Mouse (Mus musculus) testis, adult 2 months (tissue): ENCODE measurements around the gene Tenm4. TPM values are rescaled to one million over a fixed set of nuclear protein-coding genes. Genes with fewer than 3 reads are reported as not detected.

Experiments used
- H3K27ac ChIP-seq: fragments of 200-500 bp; 2 replicates; pipeline ENCODE4 v1.5.1; 2012; ENCODE audit warnings: low read depth, low read length; ENCODE audit not compliant: control insufficient read depth, insufficient read depth
- H3K27me3 ChIP-seq: fragments of 200-500 bp; 2 replicates; pipeline ENCODE4 v1.6.1; 2012; ENCODE audit warnings: mild to moderate bottlenecking, low read length, moderate library complexity; ENCODE audit not compliant: control insufficient read depth, insufficient read depth
- H3K36me3 ChIP-seq: fragments of 200-500 bp; 2 replicates; pipeline ENCODE4 v1.6.1; 2012; ENCODE audit warnings: mild to moderate bottlenecking, low read length; ENCODE audit not compliant: control insufficient read depth, insufficient read depth
- H3K4me1 ChIP-seq: fragments of 200-500 bp; 2 replicates; pipeline ENCODE4 v1.6.1; 2012; ENCODE audit warnings: low read length; ENCODE audit not compliant: control insufficient read depth, insufficient read depth
- H3K4me3 ChIP-seq: fragments of 200-500 bp; 2 replicates; pipeline ENCODE4 v1.5.1; 2012; ENCODE audit warnings: low read depth, mild to moderate bottlenecking, low read length, moderate library complexity, mixed read lengths; ENCODE audit not compliant: control insufficient read depth
- CTCF ChIP-seq: fragments of 200-500 bp; IDR thresholded peaks from 2 replicates; pipeline ENCODE4 v1.5.1; 2012; ENCODE audit warnings: low read depth, mild to moderate bottlenecking, inconsistent platforms, low read length, moderate library complexity; ENCODE audit not compliant: control insufficient read depth, insufficient read depth, insufficient replicate concordance
- POLR2A ChIP-seq: fragments of 200-500 bp; IDR thresholded peaks from 2 replicates; pipeline ENCODE4 v1.6.1; 2012; ENCODE audit warnings: low read depth, mild to moderate bottlenecking, inconsistent platforms, low read length, moderate library complexity; ENCODE audit not compliant: control insufficient read depth
- polyA plus RNA-seq: library from polyadenylated mRNA; depleted of rRNA; stranded (reverse); fragments of >200 nt; gene quantifications from 2 replicates; pipeline ENCODE4 v1.2.3, GENCODE M21; 2012

Tenm4 gene
- polyA plus RNA-seq, 1 experiment: 2.3 TPM

DNA sequence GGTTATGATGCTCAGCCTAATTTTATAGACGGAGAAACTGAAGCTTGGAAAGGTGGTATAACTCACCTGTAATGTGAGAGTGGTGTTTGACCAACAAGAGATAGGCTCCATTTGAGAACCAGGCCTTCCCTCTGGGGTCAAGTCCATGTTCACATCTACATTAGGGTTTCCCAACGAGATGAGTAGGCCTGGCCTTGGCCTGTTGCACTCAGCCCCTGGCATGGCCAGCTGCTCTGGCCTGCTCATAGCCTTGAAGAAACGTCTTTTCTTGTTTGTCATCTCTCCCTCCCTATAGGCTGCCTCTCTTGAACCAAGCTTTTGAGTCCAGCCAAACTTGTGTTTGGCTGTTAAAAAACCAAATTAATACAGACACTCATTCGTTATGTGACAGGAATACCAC lies 668.5 kb downstream of the Tenm4 start:
- no peaks in the 10 kb centered on the region for H3K4me1 ChIP-seq
- no peaks in the 10 kb centered on the region for H3K27me3 ChIP-seq
- H3K36me3 ChIP-seq: no peaks in the 10 kb centered on the region
- no peak overlapping the region for H3K4me3 ChIP-seq
- H3K27ac ChIP-seq: no peak overlapping the region
- no peak for TF ChIP-seq POLR2A
- no peak for TF ChIP-seq CTCF

DNA sequence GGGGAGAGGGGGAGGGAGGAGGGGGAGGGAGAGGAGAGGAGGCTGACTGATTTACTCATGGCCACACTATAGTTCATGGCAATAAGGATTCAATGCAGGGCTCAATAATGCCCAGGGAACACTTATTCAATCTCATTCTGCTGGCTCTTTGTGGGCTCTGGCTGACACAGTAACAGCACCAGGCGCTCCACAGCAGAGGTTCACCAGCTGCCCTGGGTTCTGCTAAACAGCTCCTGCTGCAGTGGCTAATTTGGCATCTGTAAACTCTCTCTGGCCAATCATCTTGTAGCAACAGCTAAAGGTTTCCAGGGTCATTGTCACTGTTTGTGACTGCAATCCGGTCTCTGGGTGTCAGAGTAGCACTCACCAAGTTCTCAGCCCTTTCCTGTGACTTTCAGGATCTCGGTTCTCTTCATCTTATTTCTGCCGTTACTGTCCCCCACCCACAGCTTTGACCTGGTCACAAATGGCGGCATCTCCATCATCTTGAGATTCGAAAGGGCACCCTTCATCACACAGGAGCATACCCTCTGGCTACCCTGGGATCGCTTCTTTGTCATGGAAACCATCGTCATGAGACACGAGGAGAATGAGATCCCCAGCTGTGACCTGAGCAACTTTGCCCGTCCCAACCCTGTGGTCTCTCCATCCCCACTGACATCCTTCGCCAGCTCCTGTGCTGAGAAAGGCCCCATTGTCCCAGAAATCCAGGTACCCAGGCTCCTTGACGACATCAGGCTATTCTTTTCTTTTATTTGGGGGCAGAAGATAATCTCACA lies 671.6 kb downstream of the Tenm4 start:
- no peaks in the 10 kb centered on the region for H3K36me3 ChIP-seq
- H3K27ac ChIP-seq: no peak overlapping the region
- H3K27me3 ChIP-seq: no peaks in the 10 kb centered on the region

DNA sequence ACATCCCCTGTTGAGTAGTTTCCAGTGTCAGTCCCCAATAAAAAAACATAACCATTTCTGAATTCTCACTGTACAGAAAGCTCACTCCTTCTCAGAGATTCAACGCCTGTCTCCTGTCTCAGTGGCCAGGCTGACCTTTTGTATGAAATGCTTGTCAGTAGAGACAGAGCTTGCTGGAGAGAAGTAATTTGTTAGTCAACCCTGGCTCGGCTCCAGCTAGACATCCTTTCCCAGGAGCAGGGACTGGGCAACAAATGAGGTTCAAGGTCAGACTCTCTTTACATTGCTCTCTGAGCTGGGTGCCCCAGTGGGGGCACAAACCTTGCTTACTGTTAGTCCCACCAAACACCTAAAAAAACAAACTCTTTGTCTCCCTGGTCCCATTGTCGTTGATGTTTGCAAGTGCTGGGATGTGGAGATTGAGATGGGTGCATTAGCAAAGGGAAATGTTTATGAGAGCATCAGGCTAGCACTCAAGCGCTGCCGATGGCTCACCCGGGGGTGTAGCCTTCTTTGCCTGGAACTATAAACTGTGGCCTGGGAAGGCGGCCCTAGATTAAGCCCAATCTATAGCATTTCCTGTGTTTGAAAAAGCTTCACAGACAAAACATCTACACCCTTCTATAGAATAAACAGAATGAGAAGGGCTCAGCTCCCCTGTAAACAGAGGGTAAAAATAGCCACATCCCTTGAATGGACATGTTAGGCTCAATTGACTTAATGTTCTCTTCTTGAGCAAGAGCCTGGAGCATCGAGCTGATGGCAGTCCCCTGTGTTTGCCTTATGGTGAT lies 673.3 kb downstream of the Tenm4 start:
- TF ChIP-seq CTCF: no peak
- H3K27ac ChIP-seq: no peak overlapping the region
- no peaks in the 10 kb centered on the region for H3K27me3 ChIP-seq
- no peaks in the 10 kb centered on the region for H3K36me3 ChIP-seq
- H3K4me3 ChIP-seq: no peak overlapping the region
- H3K4me1 ChIP-seq: no peaks in the 10 kb centered on the region

More for the DNA sequence above, 671.6 kb downstream of the Tenm4 start:
- H3K4me1 ChIP-seq: no peaks in the 10 kb centered on the region
- H3K4me3 ChIP-seq: no peak overlapping the region
- TF ChIP-seq CTCF (no peak), POLR2A (no peak)

DNA sequence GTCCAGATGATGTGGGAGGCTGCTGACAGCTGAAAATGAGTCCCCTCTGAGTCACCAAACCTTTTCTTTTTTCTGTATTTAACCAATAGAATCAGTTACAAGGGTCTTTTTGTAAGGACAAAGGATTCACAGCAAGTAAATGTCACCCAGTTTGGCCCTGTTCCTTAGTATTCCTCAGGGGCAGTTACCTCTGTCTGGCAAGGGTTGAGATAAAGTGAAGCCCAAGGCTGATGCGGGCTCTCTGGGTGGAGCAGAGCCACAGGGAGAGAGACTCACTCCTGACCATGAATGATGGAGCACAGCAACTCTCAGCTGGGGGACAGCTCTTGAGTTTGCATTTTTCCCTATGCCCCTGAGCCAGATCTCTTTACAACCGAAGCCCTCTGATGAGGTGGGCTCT lies 681.7 kb downstream of the Tenm4 start:
- Histone ChIP-seq H3K27ac (no peak overlapping the region), H3K4me3 (no peak overlapping the region), H3K4me1 (no peaks in the 10 kb centered on the region), H3K36me3 (no peaks in the 10 kb centered on the region), H3K27me3 (no peaks in the 10 kb centered on the region)
- no peak for TF ChIP-seq CTCF
- TF ChIP-seq POLR2A: no peak

DNA sequence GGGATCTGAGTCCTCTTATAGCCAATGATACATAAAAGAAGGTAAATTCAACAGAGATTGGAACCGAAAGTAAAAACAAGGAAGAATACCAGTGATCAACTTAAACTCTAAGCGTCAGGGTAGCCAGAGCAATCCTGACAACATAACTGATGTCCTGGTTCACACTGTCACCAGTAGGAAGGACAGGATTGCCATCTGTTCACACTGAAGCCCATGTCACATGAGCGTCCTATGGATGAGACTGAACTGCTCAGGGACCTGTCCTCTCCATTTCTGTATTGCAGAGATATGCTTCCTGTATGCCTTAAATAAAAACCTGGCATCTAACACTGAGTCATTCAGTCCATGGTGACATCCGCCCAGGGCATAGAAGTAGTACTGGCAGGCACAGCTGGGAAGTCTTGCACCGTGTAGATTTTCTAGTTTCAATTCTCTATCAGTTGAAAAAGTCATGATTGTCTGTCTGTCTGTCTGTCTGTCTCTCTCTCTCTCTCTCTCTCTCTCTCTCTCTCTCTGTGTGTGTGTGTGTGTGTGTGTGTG lies 684.9 kb downstream of the Tenm4 start:
- Histone ChIP-seq H3K36me3 (no peaks in the 10 kb centered on the region), H3K4me1 (no peaks in the 10 kb centered on the region), H3K27me3 (no peaks in the 10 kb centered on the region), H3K4me3 (no peak overlapping the region), H3K27ac (no peak overlapping the region)
- TF ChIP-seq POLR2A (no peak), CTCF (no peak)

DNA sequence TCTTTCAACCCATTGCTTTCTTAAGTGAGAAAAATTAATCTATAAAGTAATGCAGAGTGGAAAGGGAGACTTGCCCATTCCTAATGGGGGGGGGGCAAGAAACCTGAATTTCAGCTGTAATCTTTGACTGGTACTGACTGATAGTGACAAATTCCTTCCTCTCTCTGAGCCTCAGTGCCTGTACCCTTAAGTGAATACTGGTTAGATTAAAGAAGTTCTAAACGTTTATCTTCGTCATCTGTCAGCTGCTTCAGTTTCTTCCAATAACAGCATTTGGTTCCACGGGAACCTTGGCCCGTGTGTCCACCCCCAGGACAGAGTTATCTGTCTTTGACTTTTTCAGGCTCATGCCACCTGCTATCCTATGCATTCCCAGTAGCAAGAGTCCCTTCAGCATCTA lies 685.5 kb downstream of the Tenm4 start:
- Histone ChIP-seq H3K4me1 (no peaks in the 10 kb centered on the region), H3K36me3 (no peaks in the 10 kb centered on the region), H3K27ac (no peak overlapping the region), H3K27me3 (no peaks in the 10 kb centered on the region), H3K4me3 (no peak overlapping the region)
- TF ChIP-seq CTCF (no peak), POLR2A (no peak)

DNA sequence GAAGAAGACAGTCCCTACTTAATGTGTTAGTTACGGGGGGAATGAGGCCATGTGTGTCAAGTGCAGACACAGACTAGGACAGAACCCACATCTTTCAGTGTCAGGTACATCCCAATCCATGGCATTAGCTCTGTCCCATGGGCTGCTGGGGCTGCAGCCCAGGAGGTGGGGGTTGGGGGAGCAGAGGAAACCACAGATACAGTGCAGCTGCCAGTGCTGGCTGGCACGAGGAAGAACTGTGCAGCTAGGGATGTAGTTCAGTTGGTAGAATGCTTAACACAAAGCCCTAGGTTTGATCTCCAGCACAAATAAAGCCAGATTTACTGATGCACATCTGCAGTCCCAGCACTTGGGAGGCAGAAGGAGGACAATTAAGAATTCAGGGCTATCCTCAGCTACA lies 688.0 kb downstream of the Tenm4 start:
- TF ChIP-seq POLR2A: no peak
- no peak for TF ChIP-seq CTCF
- Histone ChIP-seq H3K27me3 (no peaks in the 10 kb centered on the region), H3K4me3 (no peak overlapping the region), H3K4me1 (no peaks in the 10 kb centered on the region), H3K36me3 (no peaks in the 10 kb centered on the region), H3K27ac (no peak overlapping the region)

DNA sequence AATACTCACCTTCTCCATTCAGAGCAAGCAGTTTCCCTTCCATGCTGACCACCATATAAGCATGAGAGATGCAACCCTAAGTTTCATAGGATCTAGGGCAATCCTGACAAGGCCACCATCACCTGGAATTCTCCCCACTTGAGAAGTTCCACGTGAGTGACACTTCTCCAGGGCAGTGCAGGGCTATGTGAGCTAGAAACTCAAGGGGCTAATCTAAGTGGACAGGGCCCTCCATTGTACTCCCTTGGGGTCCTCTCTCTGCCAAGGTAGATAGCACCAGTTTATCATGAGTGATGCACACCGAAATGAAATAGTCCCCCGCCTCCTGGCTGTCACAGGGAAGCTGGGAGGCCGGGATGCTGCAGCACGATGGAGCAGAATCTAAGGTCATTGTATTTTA lies 688.6 kb downstream of the Tenm4 start:
- Histone ChIP-seq H3K27me3 (no peaks in the 10 kb centered on the region), H3K36me3 (no peaks in the 10 kb centered on the region), H3K27ac (no peak overlapping the region), H3K4me1 (no peaks in the 10 kb centered on the region), H3K4me3 (no peak overlapping the region)
- no peak for TF ChIP-seq POLR2A
- no peak for TF ChIP-seq CTCF
